ENCODE assay signal across 8 mouse cellular contexts in genomic region chr13:95655284-95655683, GRCm38 (mm10). TPM values are rescaled to one million over a fixed set of nuclear protein-coding genes. Genes with fewer than 3 reads are reported as not detected.
DNase-seq lines count a peak whose midpoint lies in the region; ATAC-seq and TF ChIP-seq lines count a peak whose summit lies in the region.

No protein-coding gene starts in this region.

- TF ChIP-seq CTCF in forebrain, postnatal 0 days (IDR thresholded peaks at IDR 0.05; ENCODE audit: low read depth), result no peak
- TF ChIP-seq CTCF in kidney, postnatal 0 days (IDR thresholded peaks at IDR 0.05; ENCODE audit: low read depth), result no peak

- no peak overlapping the region for H3K4me3 ChIP-seq in forebrain, postnatal 0 days (ENCODE audit: low read depth, low read length)
- no peak overlapping the region for H3K4me3 ChIP-seq in kidney, postnatal 0 days (replicated peaks; ENCODE audit: low read depth, low read length)
- H3K4me3 ChIP-seq in neural tube, embryonic 14.5 days (ENCODE audit: low read depth, low read length), result no peak overlapping the region

- H3K4me1 ChIP-seq in forebrain, postnatal 0 days (ENCODE audit: insufficient read depth), result no peaks in the 10 kb centered on the region
- peaks cover 4% of the 10 kb centered on the region; the same call in 1 of the 2 replicates for H3K4me1 ChIP-seq in kidney, postnatal 0 days (replicated peaks; ENCODE audit: insufficient read depth, low read length)
- 0 out of 2 replicates have a peak, but pooled peaks cover 7% of the 10 kb centered on the region for H3K4me1 ChIP-seq in neural tube, embryonic 14.5 days (ENCODE audit: control insufficient read depth, insufficient read depth, low read length)

- DNase-seq in layer of hippocampus, adult 9-11 months, result peak; percentile 22
- DNase-seq in layer of hippocampus, postnatal 14 days (ENCODE audit: low spot score in 2 of 2), result no peak
- DNase-seq in forebrain, postnatal 0 days, result peak; percentile 44
- peak; percentile 94 for DNase-seq in kidney, postnatal 0 days (ENCODE audit: low spot score)
- no peak for DNase-seq in testis, postnatal 10 days (ENCODE audit: low spot score)
- DNase-seq in adrenal gland, adult (ENCODE audit: inconsistent age in 2 of 2, low spot score in 1 of 2), result no peak
- no peak for DNase-seq in frontal cortex, postnatal 25 days (ENCODE audit: low spot score in 2 of 2)

- no peaks in the 10 kb centered on the region for H3K9me3 ChIP-seq in forebrain, postnatal 0 days (ENCODE audit: low read length)
- no peaks in the 10 kb centered on the region for H3K9me3 ChIP-seq in kidney, postnatal 0 days (replicated peaks; ENCODE audit: low read length)
- no peaks in the 10 kb centered on the region for H3K9me3 ChIP-seq in neural tube, embryonic 14.5 days (ENCODE audit: control insufficient read depth, low read length)

- ATAC-seq in forebrain, postnatal 0 days, result peak; percentile 89
- peak; percentile 85 for ATAC-seq in kidney, postnatal 0 days (replicated peaks; ENCODE audit: low FRiP score, low read depth)
- ATAC-seq in neural tube, embryonic 14.5 days (ENCODE audit: low read depth), result peak; percentile 94

- H3K9ac ChIP-seq in forebrain, postnatal 0 days, result no peak overlapping the region
- H3K9ac ChIP-seq in kidney, postnatal 0 days (ENCODE audit: low read depth, low read length), result no peak overlapping the region
- H3K9ac ChIP-seq in neural tube, embryonic 14.5 days (replicated peaks; ENCODE audit: low read depth, low read length), result no peak overlapping the region

- H3K27me3 ChIP-seq in forebrain, postnatal 0 days (ENCODE audit: insufficient read depth, low read length), result no peaks in the 10 kb centered on the region
- H3K27me3 ChIP-seq in kidney, postnatal 0 days (ENCODE audit: insufficient read depth, low read length), result no peaks in the 10 kb centered on the region
- H3K27me3 ChIP-seq in neural tube, embryonic 14.5 days (ENCODE audit: control insufficient read depth, insufficient read depth, low read length), result no peaks in the 10 kb centered on the region

- H3K27ac ChIP-seq in forebrain, postnatal 0 days (ENCODE audit: low read depth, low read length), result no peak overlapping the region
- H3K27ac ChIP-seq in kidney, postnatal 0 days, result peak overlapping the region; percentile 65
- H3K27ac ChIP-seq in neural tube, embryonic 14.5 days (ENCODE audit: low read depth, low read length), result peak overlapping the region; percentile 71

- 31% methylated on average over 9 of the region's 9 CpGs for WGBS in forebrain, postnatal 0 days
- 15% methylated on average over 9 of the region's 9 CpGs for WGBS in kidney, postnatal 0 days
- 11% methylated on average over 9 of the region's 9 CpGs for WGBS in neural tube, embryonic 14.5 days

- no peak overlapping the region for H3K4me2 ChIP-seq in forebrain, postnatal 0 days (ENCODE audit: low read depth)
- H3K4me2 ChIP-seq in kidney, postnatal 0 days (ENCODE audit: low read length), result 0 out of 2 replicates have a peak overlapping the region, but pooled peaks have one; percentile 1
- H3K4me2 ChIP-seq in neural tube, embryonic 14.5 days (ENCODE audit: low read depth, low read length), result no peak overlapping the region

- H3K36me3 ChIP-seq in forebrain, postnatal 0 days (ENCODE audit: insufficient read depth), result no peaks in the 10 kb centered on the region
- H3K36me3 ChIP-seq in kidney, postnatal 0 days (ENCODE audit: insufficient read depth, low read length), result no peaks in the 10 kb centered on the region
- no peaks in the 10 kb centered on the region for H3K36me3 ChIP-seq in neural tube, embryonic 14.5 days (ENCODE audit: control insufficient read depth, insufficient read depth, low read length)

RNA-seq across cellular contexts. Expression of gene F2r, which starts 37.0 kb away (rescaled TPM):
- 10 to 100 TPM in 1 of 2 experiments, 1 to 10 TPM in 1; 8.8 to 10.3 TPM for total RNA-seq in layer of hippocampus, postnatal 14 days (2021)
- 28.4 and 41.7 TPM in 2 replicates for total RNA-seq in forebrain, postnatal 0 days (2014; rRNA removed)
- polyA plus RNA-seq in forebrain, postnatal 0 days (2015; fragmentation: Nextera tagmentation; extraction: Ambion mirVana), result 20.1 and 28.0 TPM in 2 replicates
- 85.6 and 104 TPM in 2 replicates for polyA plus RNA-seq in kidney, postnatal 0 days (2015; fragmentation: Nextera tagmentation; extraction: Ambion mirVana)
- polyA plus RNA-seq in neural tube, embryonic 14.5 days (2014; fragmentation: Nextera tagmentation; extraction: Ambion mirVana), result 65.2 and 74.2 TPM in 2 replicates

RNA-seq across cellular contexts. Expression of gene F2rl2, which starts 41.4 kb away (rescaled TPM):
- under 1 TPM; 0.41 to 0.45 TPM for total RNA-seq in layer of hippocampus, postnatal 14 days (2021)
- total RNA-seq in forebrain, postnatal 0 days (2014; rRNA removed), result 0.10 and 1.1 TPM in 2 replicates
- polyA plus RNA-seq in forebrain, postnatal 0 days (2015; fragmentation: Nextera tagmentation; extraction: Ambion mirVana), result 0.38 and 0.39 TPM in 2 replicates
- 0.09 and 0.11 TPM in 2 replicates for polyA plus RNA-seq in kidney, postnatal 0 days (2015; fragmentation: Nextera tagmentation; extraction: Ambion mirVana)
- 1.7 and 2.7 TPM in 2 replicates for polyA plus RNA-seq in neural tube, embryonic 14.5 days (2014; fragmentation: Nextera tagmentation; extraction: Ambion mirVana)

Comparison
In these comparisons a context has a peak if more than half of its experiments do, and no peak if none do; other contexts are left out.
1. DNase-seq: peak in layer of hippocampus, adult 9-11 months (single experiment), forebrain, postnatal 0 days (single experiment) and kidney, postnatal 0 days (single experiment); none in layer of hippocampus, postnatal 14 days (0 of 2), testis, postnatal 10 days (single experiment), adrenal gland, adult (0 of 2) and frontal cortex, postnatal 25 days (0 of 2).
2. Peak in every context shown above with its lines, with median percentiles within 50 percentile points of each other: ATAC-seq.